Mouse (Mus musculus) hindbrain, embryonic 16.5 days (tissue): ENCODE measurements around the gene Tsc1. TPM values are rescaled to one million over a fixed set of nuclear protein-coding genes. Genes with fewer than 3 reads are reported as not detected.

Experiments
- ATAC-seq: fragments of 200-750 bp; cut with Nextera tagmentation; 2 replicates; pipeline ENCODE4 v1.8.0; 2017; ENCODE audit warnings: moderate TSS enrichment, moderate library complexity
- H3K27ac ChIP-seq: fragments of 300-500 bp; sonication (generic); 2 replicates; pipeline ENCODE4 v1.5.1; 2014; ENCODE audit warnings: low read depth, mild to moderate bottlenecking, control low read depth, low read length, moderate library complexity
- H3K27me3 ChIP-seq: fragments of 300-500 bp; sonication (generic); replicated peaks from 2 replicates; pipeline ENCODE4 v1.6.1; 2014; ENCODE audit warnings: low read length; ENCODE audit not compliant: control insufficient read depth, insufficient read depth
- H3K36me3 ChIP-seq: fragments of 300-500 bp; sonication (generic); 2 replicates; pipeline ENCODE4 v1.6.1; 2014; ENCODE audit warnings: mild to moderate bottlenecking, low read length, moderate library complexity, mixed read lengths; ENCODE audit not compliant: control insufficient read depth, insufficient read depth
- H3K4me1 ChIP-seq: fragments of 300-500 bp; sonication (generic); 2 replicates; pipeline ENCODE4 v1.6.1; 2014; ENCODE audit warnings: low read depth, low read length; ENCODE audit not compliant: control insufficient read depth, insufficient read depth
- H3K4me2 ChIP-seq: fragments of 300-500 bp; sonication (generic); 2 replicates; pipeline ENCODE4 v1.6.1; 2014; ENCODE audit warnings: mild to moderate bottlenecking, low read length, control low read depth, moderate library complexity
- H3K4me3 ChIP-seq: fragments of 300-500 bp; sonication (generic); 2 replicates; pipeline ENCODE4 v1.5.1; 2014; ENCODE audit warnings: mild to moderate bottlenecking, low read length, control low read depth, moderate library complexity
- H3K9ac ChIP-seq: fragments of 300-500 bp; sonication (generic); 2 replicates; pipeline ENCODE4 v1.6.1; 2014; ENCODE audit warnings: low read depth, mild to moderate bottlenecking, control low read depth, low read length, moderate library complexity
- H3K9me3 ChIP-seq: fragments of 300-500 bp; sonication (generic); 2 replicates; pipeline ENCODE4 v1.6.1; 2014; ENCODE audit warnings: mild to moderate bottlenecking, low read length, moderate library complexity; ENCODE audit not compliant: control insufficient read depth
- WGBS: fragments of 180-500 bp; shearing (Covaris S2); extraction: QIAGEN DNeasy Blood & Tissue Kit; methylation state at CpG from one replicate; pipeline ENCODE4 v1.1.7; 2014; 5-methylcytosine and 5-hydroxymethylcytosine counted together
- polyA plus RNA-seq: library from polyadenylated mRNA; unstranded; fragments of >200 nt; fragmentation: Nextera tagmentation; extraction: Ambion mirVana; gene quantifications from 2 replicates; pipeline ENCODE4 v1.2.1, GENCODE M21; 2015

Tsc1 gene
- polyA plus RNA-seq: 28.8 and 30.6 TPM in 2 replicates

GRCm38 (mm10) chr2:28640461-28641424 is at the start of gene Tsc1:
Gene Tsc1 (plus strand): TSS chr2:28641228.
- peaks cover 20% of the 10 kb centered on the region for H3K4me1 ChIP-seq
- H3K4me2 ChIP-seq: peak within 1 kb of the TSS; percentile 81
- H3K9me3 ChIP-seq: no peaks in the 10 kb centered on the region
- WGBS: 2% methylated on average over 46 of the region's 47 CpGs
- H3K27ac ChIP-seq: peak within 1 kb of the TSS; percentile 95
- H3K36me3 ChIP-seq: no peaks in the 10 kb centered on the region
- H3K4me3 ChIP-seq: peak within 1 kb of the TSS; percentile 100
- ATAC-seq: peak; percentile 95
- H3K9ac ChIP-seq: peak within 1 kb of the TSS; percentile 91
- no peaks in the 10 kb centered on the region for H3K27me3 ChIP-seq

DNA sequence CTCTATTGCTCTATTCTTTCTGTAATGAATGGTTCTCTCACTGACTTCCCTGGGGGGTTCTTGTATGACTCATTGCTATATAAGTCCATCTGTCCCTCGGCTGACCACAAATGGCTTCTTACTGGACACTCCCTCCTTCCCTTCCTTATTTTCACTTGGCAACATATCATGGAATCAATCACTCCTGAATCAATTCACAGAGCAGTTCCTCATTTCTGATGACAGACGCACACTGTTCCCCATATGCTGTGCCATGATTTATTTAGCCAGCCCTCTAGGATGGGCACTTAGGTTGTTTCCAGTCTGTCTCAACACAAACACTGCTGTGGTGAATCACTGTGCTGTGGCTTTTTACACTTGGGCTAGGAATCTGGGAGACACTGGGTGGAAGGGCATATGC is 49.5 kb upstream of the Tsc1 start:
- no peaks in the 10 kb centered on the region for H3K27me3 ChIP-seq
- H3K4me3 ChIP-seq: no peak overlapping the region
- no peak overlapping the region for H3K9ac ChIP-seq
- H3K4me1 ChIP-seq: no peaks in the 10 kb centered on the region
- no peak overlapping the region for H3K27ac ChIP-seq
- no peak for ATAC-seq
- no peak overlapping the region for H3K4me2 ChIP-seq
- H3K36me3 ChIP-seq: no peaks in the 10 kb centered on the region
- 61% methylated on average over 2 of the region's 2 CpGs for WGBS
- no peaks in the 10 kb centered on the region for H3K9me3 ChIP-seq

- ATAC-seq: no peak
- H3K9ac ChIP-seq: no peak overlapping the region
- H3K9me3 ChIP-seq: no peaks in the 10 kb centered on the region
- H3K27me3 ChIP-seq: no peaks in the 10 kb centered on the region
- H3K4me2 ChIP-seq: no peak overlapping the region
- no peaks in the 10 kb centered on the region for H3K4me1 ChIP-seq
- H3K36me3 ChIP-seq: no peaks in the 10 kb centered on the region
- no peak overlapping the region for H3K27ac ChIP-seq
- no peak overlapping the region for H3K4me3 ChIP-seq
- WGBS: 8% methylated on average over 15 of the region's 15 CpGs
Observed at GRCm38 (mm10) chr2:28592809-28593208, 48.2 kb upstream of the Tsc1 start.

DNA sequence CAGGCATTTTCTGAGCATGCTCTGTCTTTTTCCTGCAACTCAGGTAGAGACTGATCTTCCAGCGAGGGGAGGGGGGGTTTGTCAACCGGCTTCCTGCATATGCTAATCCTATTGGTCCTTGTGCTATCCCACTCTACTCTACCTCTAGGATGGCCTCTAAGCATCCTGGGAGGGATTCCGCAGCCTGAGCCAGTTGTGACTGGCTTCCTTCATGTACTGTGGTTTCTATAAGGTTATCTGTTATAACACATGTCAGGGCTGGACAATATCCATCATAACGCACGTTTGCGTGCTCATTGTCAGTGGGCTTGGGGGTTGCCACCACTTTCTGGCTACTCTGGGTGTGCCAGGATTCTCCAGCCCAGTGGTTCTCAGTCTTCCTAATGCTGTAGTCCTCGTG is 45.0 kb upstream of the Tsc1 start:
- ATAC-seq: no peak
- no peak overlapping the region for H3K9ac ChIP-seq
- no peaks in the 10 kb centered on the region for H3K4me1 ChIP-seq
- H3K4me3 ChIP-seq: no peak overlapping the region
- WGBS: 80% methylated on average over 7 of the region's 7 CpGs
- no peak overlapping the region for H3K27ac ChIP-seq
- no peaks in the 10 kb centered on the region for H3K27me3 ChIP-seq
- H3K9me3 ChIP-seq: no peaks in the 10 kb centered on the region
- H3K36me3 ChIP-seq: no peaks in the 10 kb centered on the region
- H3K4me2 ChIP-seq: no peak overlapping the region

DNA sequence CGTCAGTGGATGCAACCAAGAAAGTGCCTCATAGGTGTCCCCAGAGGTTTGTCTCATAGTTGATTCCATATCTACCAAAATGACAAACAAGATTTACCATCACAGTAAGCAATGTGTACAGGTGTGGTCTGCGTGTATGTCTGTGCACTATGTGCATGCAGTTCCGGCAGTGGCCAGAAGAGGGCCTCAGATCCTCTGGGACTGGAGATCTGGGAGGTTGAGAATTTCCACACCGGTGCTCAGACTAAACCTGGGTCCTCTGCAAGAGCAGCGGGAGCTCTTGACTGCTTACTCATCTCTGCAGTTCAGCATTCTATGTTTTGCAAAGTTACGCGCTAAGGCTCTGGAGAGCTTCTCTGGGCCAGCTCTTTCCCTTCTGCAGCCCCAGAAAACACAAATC is 44.0 kb upstream of the Tsc1 start:
- no peak overlapping the region for H3K4me2 ChIP-seq
- no peaks in the 10 kb centered on the region for H3K4me1 ChIP-seq
- H3K27ac ChIP-seq: no peak overlapping the region
- ATAC-seq: no peak
- 92% methylated on average over 7 of the region's 7 CpGs for WGBS
- no peak overlapping the region for H3K4me3 ChIP-seq
- no peaks in the 10 kb centered on the region for H3K9me3 ChIP-seq
- no peak overlapping the region for H3K9ac ChIP-seq
- no peaks in the 10 kb centered on the region for H3K27me3 ChIP-seq
- no peaks in the 10 kb centered on the region for H3K36me3 ChIP-seq

DNA sequence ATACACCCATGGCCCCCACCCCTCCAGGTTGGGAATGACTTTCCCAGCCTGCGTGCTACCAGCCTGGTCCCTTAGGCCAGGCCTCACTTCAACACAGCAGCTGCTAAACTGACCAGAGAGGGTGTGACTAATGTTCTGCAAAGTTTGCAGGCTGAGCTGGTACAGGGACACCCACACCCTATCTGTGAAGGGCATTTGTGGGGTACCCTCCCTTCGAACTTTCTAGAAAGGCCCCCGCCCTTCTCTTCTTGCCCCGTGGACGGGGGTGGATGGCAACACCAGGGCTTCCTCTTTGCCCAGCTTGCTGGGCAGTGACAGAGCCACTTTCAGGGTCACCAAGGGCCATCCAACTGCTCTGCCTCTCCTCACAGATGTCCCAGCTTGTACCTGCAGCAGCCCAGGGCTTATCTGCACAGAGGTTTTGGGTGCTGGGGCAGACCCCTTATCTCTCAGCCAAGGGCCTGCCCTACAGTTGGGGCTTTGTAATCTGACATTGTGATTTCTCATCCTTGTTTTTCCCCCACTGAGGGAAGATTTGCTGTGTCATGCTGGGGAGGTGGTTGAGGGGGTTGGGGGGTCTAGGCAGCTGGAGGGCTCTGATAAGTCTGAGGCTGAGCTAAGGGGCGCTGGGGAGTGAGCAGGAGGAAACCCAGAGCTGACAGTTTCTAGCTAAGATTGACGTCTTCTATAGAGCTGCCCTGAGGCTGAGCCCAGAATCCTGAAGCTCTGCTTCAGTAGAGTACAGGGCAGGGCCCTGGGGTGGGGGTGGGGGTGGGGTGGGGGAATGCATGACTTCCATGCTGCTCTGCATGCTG is 43.1 kb upstream of the Tsc1 start:
- ATAC-seq: no peak
- no peak overlapping the region for H3K4me3 ChIP-seq
- H3K36me3 ChIP-seq: no peaks in the 10 kb centered on the region
- H3K27ac ChIP-seq: no peak overlapping the region
- no peak overlapping the region for H3K9ac ChIP-seq
- no peaks in the 10 kb centered on the region for H3K4me1 ChIP-seq
- H3K9me3 ChIP-seq: no peaks in the 10 kb centered on the region
- H3K27me3 ChIP-seq: no peaks in the 10 kb centered on the region
- 73% methylated on average over 6 of the region's 7 CpGs for WGBS
- no peak overlapping the region for H3K4me2 ChIP-seq

- Histone ChIP-seq H3K9ac (no peak overlapping the region), H3K27ac (no peak overlapping the region), H3K4me1 (no peaks in the 10 kb centered on the region), H3K27me3 (no peaks in the 10 kb centered on the region), H3K4me3 (no peak overlapping the region), H3K36me3 (no peaks in the 10 kb centered on the region), H3K9me3 (no peaks in the 10 kb centered on the region), H3K4me2 (no peak overlapping the region)
- 74% methylated on average over 12 of the region's 12 CpGs for WGBS
- ATAC-seq: no peak
Observed at GRCm38 (mm10) chr2:28598692-28599568, 42.1 kb upstream of the Tsc1 start.

- Histone ChIP-seq H3K27me3 (no peaks in the 10 kb centered on the region), H3K36me3 (no peaks in the 10 kb centered on the region), H3K4me2 (no peak overlapping the region), H3K4me1 (no peaks in the 10 kb centered on the region), H3K27ac (no peak overlapping the region), H3K9me3 (no peaks in the 10 kb centered on the region), H3K9ac (no peak overlapping the region), H3K4me3 (no peak overlapping the region)
- ATAC-seq: no peak
- 79% methylated on average over 6 of the region's 6 CpGs for WGBS
Observed at GRCm38 (mm10) chr2:28599569-28599900, 41.5 kb upstream of the Tsc1 start.
